Mouse (Mus musculus): Measurements from ENCODE around the gene Zfpm1.

DNA sequence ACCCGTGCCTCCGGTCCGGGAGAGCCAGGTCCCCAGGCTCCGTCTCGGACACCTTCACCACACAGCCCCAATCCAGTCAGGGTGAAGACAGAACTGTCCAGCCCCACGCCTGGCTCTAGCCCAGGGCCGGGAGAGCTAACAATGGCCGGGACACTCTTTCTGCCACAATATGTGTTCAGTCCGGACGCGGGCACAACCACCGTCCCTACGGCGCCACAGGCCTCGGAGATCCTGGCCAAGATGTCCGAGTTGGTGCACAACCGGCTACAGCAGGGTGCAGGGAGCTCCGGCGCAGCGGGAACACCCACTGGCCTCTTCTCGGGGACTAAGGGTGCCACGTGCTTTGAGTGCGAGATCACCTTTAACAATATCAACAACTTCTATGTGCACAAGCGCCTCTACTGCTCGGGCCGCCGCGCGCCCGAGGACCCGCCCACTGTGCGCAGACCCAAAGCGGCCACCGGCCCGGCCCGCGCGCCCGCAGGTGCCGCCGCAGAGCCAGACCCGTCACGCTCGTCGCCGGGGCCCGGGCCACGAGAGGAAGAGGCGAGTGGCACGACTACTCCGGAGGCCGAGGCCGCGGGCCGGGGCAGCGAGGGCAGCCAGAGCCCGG lies 53.8 kb downstream of the Zfpm1 start:
- TF ChIP-seq POLR2A (IDR thresholded peaks at IDR 0.05; ENCODE audit: borderline replicate concordance, extremely low read depth, low read depth, low read length) (no peak), CTCF (IDR thresholded peaks at IDR 0.05; ENCODE audit: insufficient read depth, low read length) (no peak)

Data from lung, adult 2 months (tissue).